Mouse (Mus musculus): ENCODE measurements at regions not wholly inside any gene's neighbourhood (a gene's known extent, or its start where the extent isn't known, plus 50 kb on each side); places are given as distances from the start of the nearest gene placed in this dataset.

DNA sequence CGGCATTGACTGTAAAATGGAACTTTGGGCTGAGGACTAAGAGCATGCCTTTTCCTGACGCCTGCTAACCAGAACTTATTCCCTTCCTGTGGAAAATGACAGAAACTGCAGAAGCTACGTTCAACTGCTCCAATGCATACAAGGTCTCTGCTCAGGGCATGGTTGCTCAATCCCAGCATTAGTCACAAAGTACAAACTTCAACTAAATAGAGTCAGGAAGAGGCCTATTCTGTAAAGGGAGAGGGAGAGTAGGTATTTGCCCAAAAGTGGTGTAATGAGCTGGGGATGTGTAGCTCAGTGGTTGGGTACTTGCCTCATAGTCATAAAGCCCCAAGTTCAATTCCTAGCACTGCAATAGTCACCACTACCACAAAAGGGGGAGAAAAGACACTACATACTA is 221.7 kb downstream of the Rybp start:
- DNase-seq = no peak
- no peaks in the 10 kb centered on the region for H3K9me3 ChIP-seq (ENCODE audit: low read length)
- 94% methylated on average over 3 of the region's 3 CpGs for WGBS
- no peak overlapping the region for H3K4me2 ChIP-seq (ENCODE audit: low read depth)
- no peak overlapping the region for H3K9ac ChIP-seq
- no peak overlapping the region for H3K27ac ChIP-seq (ENCODE audit: low read depth, low read length)
- ATAC-seq = no peak
- H3K36me3 ChIP-seq (ENCODE audit: insufficient read depth) = no peaks in the 10 kb centered on the region
- H3K27me3 ChIP-seq (ENCODE audit: insufficient read depth, low read length) = no peaks in the 10 kb centered on the region
- no peaks in the 10 kb centered on the region for H3K4me1 ChIP-seq (ENCODE audit: insufficient read depth)
- TF ChIP-seq CTCF (IDR thresholded peaks at IDR 0.05; ENCODE audit: low read depth) = no peak
- no peak overlapping the region for H3K4me3 ChIP-seq (ENCODE audit: low read depth, low read length)

DNA sequence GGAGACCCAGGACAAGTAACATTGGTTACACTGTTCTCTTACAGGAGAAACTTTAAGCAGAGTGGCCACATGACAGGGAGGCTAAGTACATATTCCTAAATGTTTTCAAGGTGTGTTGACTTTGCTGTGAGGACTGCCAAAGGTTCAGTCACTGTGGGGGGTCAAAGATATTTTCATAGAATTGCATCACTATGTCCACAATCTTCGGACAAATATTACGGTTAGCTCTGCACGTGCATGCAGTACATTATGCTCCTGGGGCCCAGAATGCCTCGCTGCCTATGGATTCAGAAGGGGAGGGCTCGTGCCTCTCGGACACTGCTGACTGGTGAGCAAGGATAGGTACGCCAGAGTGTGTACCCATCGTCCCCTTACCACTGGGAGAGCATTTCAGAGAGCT is 224.3 kb downstream of the Rybp start:
- 89% methylated on average over 8 of the region's 8 CpGs for WGBS
- no peak overlapping the region for H3K9ac ChIP-seq
- no peak overlapping the region for H3K4me2 ChIP-seq (ENCODE audit: low read depth)
- no peaks in the 10 kb centered on the region for H3K4me1 ChIP-seq (ENCODE audit: insufficient read depth)
- no peak overlapping the region for H3K27ac ChIP-seq (ENCODE audit: low read depth, low read length)
- H3K9me3 ChIP-seq (ENCODE audit: low read length) = no peaks in the 10 kb centered on the region
- ATAC-seq = no peak
- H3K27me3 ChIP-seq (ENCODE audit: insufficient read depth, low read length) = no peaks in the 10 kb centered on the region
- DNase-seq = no peak
- TF ChIP-seq CTCF (IDR thresholded peaks at IDR 0.05; ENCODE audit: low read depth) = no peak
- no peaks in the 10 kb centered on the region for H3K36me3 ChIP-seq (ENCODE audit: insufficient read depth)
- no peak overlapping the region for H3K4me3 ChIP-seq (ENCODE audit: low read depth, low read length)

DNA sequence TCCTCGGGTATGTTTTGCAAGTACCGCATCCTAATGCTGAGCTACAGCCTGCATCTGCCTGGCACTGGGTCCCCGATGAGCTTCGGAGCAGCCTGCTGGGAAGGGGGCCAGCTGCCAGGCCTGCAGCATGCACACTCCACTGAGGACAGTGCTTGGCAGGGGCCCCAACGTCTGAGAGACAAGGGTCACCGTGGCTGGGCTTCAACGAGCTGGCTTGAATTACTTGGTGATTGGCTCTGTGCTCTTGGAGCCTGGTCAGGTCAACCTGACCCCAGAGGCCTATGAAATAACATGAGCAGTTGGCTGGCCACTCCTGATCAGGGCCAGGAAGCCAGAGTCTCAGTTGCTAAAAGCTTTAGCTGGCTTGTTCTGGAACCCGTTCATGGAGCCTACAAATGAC is 227.5 kb downstream of the Rybp start:
- WGBS = 26% methylated on average over 8 of the region's 8 CpGs
- no peak for TF ChIP-seq CTCF (IDR thresholded peaks at IDR 0.05; ENCODE audit: low read depth)
- peak; percentile 91 for ATAC-seq

DNA sequence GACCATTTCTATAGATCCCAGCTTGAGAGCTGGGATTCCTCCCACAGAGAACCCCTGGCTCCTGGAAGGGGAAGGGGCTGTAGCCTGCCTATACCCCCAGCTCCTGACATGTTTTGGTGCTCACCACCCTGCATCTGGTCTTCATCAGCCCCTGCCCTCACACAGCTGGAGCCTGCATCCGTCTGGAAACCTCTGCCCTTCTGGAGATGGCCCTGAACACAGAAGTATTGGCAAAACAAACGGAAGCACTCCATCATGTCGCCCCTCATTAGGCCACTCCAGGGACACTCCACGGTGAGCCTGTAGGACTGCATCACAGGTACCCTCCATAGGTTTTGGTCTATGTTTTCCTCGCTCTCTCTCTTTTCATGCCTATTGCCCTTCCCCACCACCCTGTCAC is 231.3 kb downstream of the Rybp start:
- no peaks in the 10 kb centered on the region for H3K4me1 ChIP-seq (ENCODE audit: insufficient read depth)
- H3K36me3 ChIP-seq (ENCODE audit: insufficient read depth) = no peaks in the 10 kb centered on the region
- WGBS = 89% methylated on average over 5 of the region's 5 CpGs
- no peaks in the 10 kb centered on the region for H3K27me3 ChIP-seq (ENCODE audit: insufficient read depth, low read length)
- no peak overlapping the region for H3K4me2 ChIP-seq (ENCODE audit: low read depth)
- ATAC-seq (no peak), DNase-seq (no peak)
- H3K4me3 ChIP-seq (ENCODE audit: low read depth, low read length) = no peak overlapping the region
- H3K27ac ChIP-seq (ENCODE audit: low read depth, low read length) = no peak overlapping the region
- H3K9ac ChIP-seq = no peak overlapping the region
- H3K9me3 ChIP-seq (ENCODE audit: low read length) = no peaks in the 10 kb centered on the region
- TF ChIP-seq CTCF (IDR thresholded peaks at IDR 0.05; ENCODE audit: low read depth) = no peak

More for the DNA sequence above, 227.5 kb downstream of the Rybp start:
- Histone ChIP-seq H3K27ac (ENCODE audit: low read depth, low read length) (no peak overlapping the region), H3K27me3 (ENCODE audit: insufficient read depth, low read length) (no peaks in the 10 kb centered on the region), H3K36me3 (ENCODE audit: insufficient read depth) (no peaks in the 10 kb centered on the region), H3K9ac (no peak overlapping the region), H3K4me1 (ENCODE audit: insufficient read depth) (no peaks in the 10 kb centered on the region), H3K4me3 (ENCODE audit: low read depth, low read length) (no peak overlapping the region), H3K9me3 (ENCODE audit: low read length) (no peaks in the 10 kb centered on the region), H3K4me2 (ENCODE audit: low read depth) (no peak overlapping the region)
- peak; percentile 71 for DNase-seq

DNA sequence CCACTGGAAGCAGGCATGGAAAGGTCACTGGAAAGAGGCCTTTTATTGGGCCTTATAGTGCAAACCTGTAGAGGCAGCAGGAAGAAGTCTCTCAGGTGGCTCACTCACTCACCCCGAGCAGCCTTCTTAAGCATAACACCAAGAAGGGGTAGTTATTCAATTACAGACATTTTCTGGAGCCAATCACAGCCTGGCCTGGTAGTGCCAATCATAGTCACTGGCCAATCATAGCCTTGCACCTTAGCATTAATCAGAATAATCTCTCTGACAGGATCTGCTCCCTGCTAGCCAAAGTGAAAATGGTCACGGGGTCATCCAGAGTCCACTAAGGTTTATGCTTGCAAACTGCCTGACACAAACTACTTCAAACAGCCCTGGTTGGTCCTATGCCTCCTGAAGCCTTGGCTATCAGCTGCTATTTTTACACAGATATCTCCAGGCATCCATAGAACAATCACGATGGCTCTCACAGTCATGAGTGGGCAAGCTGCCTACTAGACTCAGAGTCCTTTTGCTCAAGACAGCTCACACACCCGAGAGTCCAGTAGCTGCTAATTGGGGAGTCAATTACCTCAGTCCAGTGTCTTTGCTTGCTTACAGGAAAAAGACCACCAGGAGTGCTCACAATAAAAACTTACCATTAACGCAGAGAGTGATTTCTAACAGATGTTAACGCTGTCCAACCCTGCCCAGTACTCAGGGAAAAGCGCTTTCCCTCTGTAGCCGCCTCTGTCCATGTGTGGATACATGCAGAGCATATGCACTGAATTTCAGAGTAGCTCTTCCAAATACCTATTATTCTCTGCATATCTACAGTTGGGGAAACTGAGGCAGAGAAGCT is 234.1 kb downstream of the Rybp start:
- H3K4me1 ChIP-seq (ENCODE audit: insufficient read depth) = no peaks in the 10 kb centered on the region
- ATAC-seq (no peak; the same call in 1 of the 2 replicates), DNase-seq (no peak)
- H3K9me3 ChIP-seq (ENCODE audit: low read length) = no peaks in the 10 kb centered on the region
- H3K9ac ChIP-seq = no peak overlapping the region
- H3K4me3 ChIP-seq (ENCODE audit: low read depth, low read length) = no peak overlapping the region
- TF ChIP-seq CTCF (IDR thresholded peaks at IDR 0.05; ENCODE audit: low read depth) = no peak
- no peak overlapping the region for H3K4me2 ChIP-seq (ENCODE audit: low read depth)
- H3K27ac ChIP-seq (ENCODE audit: low read depth, low read length) = no peak overlapping the region
- H3K27me3 ChIP-seq (ENCODE audit: insufficient read depth, low read length) = no peaks in the 10 kb centered on the region
- H3K36me3 ChIP-seq (ENCODE audit: insufficient read depth) = no peaks in the 10 kb centered on the region
- 55% methylated on average over 8 of the region's 8 CpGs for WGBS

DNA sequence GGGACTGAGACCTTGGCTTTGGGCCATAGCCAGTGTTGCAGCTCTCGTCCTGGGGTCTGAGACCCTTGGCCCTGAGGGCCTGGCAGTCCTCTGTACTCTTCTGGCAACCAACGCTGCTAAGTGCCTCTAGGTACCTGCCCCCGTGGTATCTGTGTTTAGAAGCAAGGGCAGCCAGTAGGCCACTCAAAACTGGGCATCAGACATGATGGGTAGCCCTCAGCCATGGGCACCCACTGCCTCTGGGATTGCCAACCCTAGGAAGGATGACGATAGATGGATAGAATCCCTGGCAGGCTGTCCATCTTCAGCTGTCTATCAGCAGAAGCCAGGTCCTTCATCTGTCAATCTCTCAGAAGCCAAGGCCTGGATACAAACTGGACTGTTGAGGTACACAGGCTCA is 234.9 kb downstream of the Rybp start:
- Histone ChIP-seq H3K4me2 (ENCODE audit: low read depth) (no peak overlapping the region), H3K36me3 (ENCODE audit: insufficient read depth) (no peaks in the 10 kb centered on the region), H3K4me1 (ENCODE audit: insufficient read depth) (no peaks in the 10 kb centered on the region), H3K27ac (ENCODE audit: low read depth, low read length) (no peak overlapping the region), H3K9ac (no peak overlapping the region), H3K9me3 (ENCODE audit: low read length) (no peaks in the 10 kb centered on the region), H3K27me3 (ENCODE audit: insufficient read depth, low read length) (no peaks in the 10 kb centered on the region), H3K4me3 (ENCODE audit: low read depth, low read length) (no peak overlapping the region)
- no peak for TF ChIP-seq CTCF (IDR thresholded peaks at IDR 0.05; ENCODE audit: low read depth)
- DNase-seq (no peak), ATAC-seq (no peak)
- 87% methylated on average over 4 of the region's 4 CpGs for WGBS

DNA sequence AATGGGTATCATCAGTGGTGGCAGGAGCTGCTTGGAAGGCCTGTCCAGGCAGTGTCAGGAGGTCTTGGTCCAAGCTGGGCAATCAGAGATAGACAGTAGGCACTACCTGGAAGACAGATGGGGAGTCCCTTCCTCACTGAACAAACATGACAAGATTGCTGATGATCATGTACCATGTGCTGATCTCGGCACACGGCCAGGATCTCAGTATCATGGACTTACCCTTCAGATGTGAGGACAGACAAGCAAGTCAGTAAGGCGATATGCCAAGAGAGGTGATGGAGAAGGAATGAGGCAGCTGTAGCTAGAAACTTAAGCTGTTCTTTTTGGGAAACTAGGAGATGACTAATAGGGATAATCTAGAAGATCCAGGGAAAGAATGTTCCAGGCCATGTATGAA is 238.2 kb downstream of the Rybp start:
- 93% methylated on average over 3 of the region's 3 CpGs for WGBS
- Histone ChIP-seq H3K27me3 (ENCODE audit: insufficient read depth, low read length) (no peaks in the 10 kb centered on the region; the same call in 1 of the 2 replicates), H3K36me3 (ENCODE audit: insufficient read depth) (no peaks in the 10 kb centered on the region), H3K4me1 (ENCODE audit: insufficient read depth) (no peaks in the 10 kb centered on the region), H3K9ac (no peak overlapping the region), H3K4me3 (ENCODE audit: low read depth, low read length) (no peak overlapping the region), H3K27ac (ENCODE audit: low read depth, low read length) (no peak overlapping the region), H3K9me3 (ENCODE audit: low read length) (no peaks in the 10 kb centered on the region), H3K4me2 (ENCODE audit: low read depth) (no peak overlapping the region)
- no peak for ATAC-seq
- no peak for DNase-seq
- TF ChIP-seq CTCF (IDR thresholded peaks at IDR 0.05; ENCODE audit: low read depth) = no peak
